Mouse (Mus musculus) right cerebral cortex, postnatal 14 days (tissue): ENCODE measurements at regions not wholly inside any gene's neighbourhood (a gene's known extent, or its start where the extent isn't known, plus 50 kb on each side); places are given as distances from the start of the nearest gene placed in this dataset.
A peak's percentile ranks its signal among the peaks of the same experiment; 100 is the strongest.
"Not testable (repeated sequence)": the region's sequence is repeated elsewhere in the genome, so short reads cannot be mapped to it uniquely, and the experiment has no call there.

ENCODE experiments used
- DNase-seq: peaks from one replicate; pipeline ENCODE4 v3.0.0; 2022

- not testable (repeated sequence) for DNase-seq
These were observed 373.5 kb downstream of the Tcerg1l start for GRCm38 (mm10) chr7:138024021-138024420.

GRCm38 (mm10) chr7:138051696-138052095 is 345.8 kb downstream of the Tcerg1l start:
- no peak for DNase-seq

- DNase-seq = no peak
These were observed 342.8 kb downstream of the Tcerg1l start for GRCm38 (mm10) chr7:138054756-138055155.

- no peak for DNase-seq
These were observed 336.4 kb downstream of the Tcerg1l start for GRCm38 (mm10) chr7:138061116-138061515.

- no peak for DNase-seq
These were observed 330.6 kb downstream of the Tcerg1l start for GRCm38 (mm10) chr7:138066921-138067320.

GRCm38 (mm10) chr7:138075231-138075630 is 322.3 kb downstream of the Tcerg1l start:
- no peak for DNase-seq

GRCm38 (mm10) chr7:138083980-138084379 is 313.6 kb downstream of the Tcerg1l start:
- peak; percentile 66 for DNase-seq

- DNase-seq = no peak
These were observed 289.9 kb downstream of the Tcerg1l start for GRCm38 (mm10) chr7:138107471-138108210.

GRCm38 (mm10) chr7:138121497-138121896 is 276.0 kb downstream of the Tcerg1l start:
- no peak for DNase-seq

- no peak for DNase-seq
These were observed 267.8 kb downstream of the Tcerg1l start for GRCm38 (mm10) chr7:138129701-138130100.

GRCm38 (mm10) chr7:138133427-138133826 is 264.1 kb downstream of the Tcerg1l start:
- DNase-seq = no peak

- no peak for DNase-seq
These were observed 259.6 kb downstream of the Tcerg1l start for GRCm38 (mm10) chr7:138137934-138138333.

- DNase-seq = no peak
These were observed 257.8 kb downstream of the Tcerg1l start for GRCm38 (mm10) chr7:138139766-138140165.

- no peak for DNase-seq
These were observed 248.0 kb downstream of the Tcerg1l start for GRCm38 (mm10) chr7:138149496-138149895.

GRCm38 (mm10) chr7:138153455-138154167 is 243.9 kb downstream of the Tcerg1l start:
- DNase-seq = no peak
